Mouse (Mus musculus) lung, adult 2 months (tissue): ENCODE results near the gene Cenpo. TPM values are rescaled to one million over a fixed set of nuclear protein-coding genes. Genes with fewer than 3 reads are reported as not detected.

ENCODE experiments used
- DNase-seq: peaks from one replicate; pipeline ENCODE4 v3.0.0; 2022
- H3K4me1 ChIP-seq: fragments of 200-500 bp; 2 replicates; pipeline ENCODE4 v1.6.1; 2011; ENCODE audit warnings: low read length; ENCODE audit not compliant: control insufficient read depth, insufficient read depth
- H3K4me3 ChIP-seq: fragments of 200-500 bp; replicated peaks from 2 replicates; pipeline ENCODE3; 2011; ENCODE audit warnings: low read depth, mild to moderate bottlenecking, control low read depth, low read length; ENCODE audit errors: extremely low read depth
- CTCF ChIP-seq: fragments of 200-500 bp; IDR thresholded peaks from 2 replicates; pipeline ENCODE4 v1.5.1; 2011; ENCODE audit warnings: mild to moderate bottlenecking, low read length, control low read depth; ENCODE audit not compliant: insufficient read depth
- POLR2A ChIP-seq: fragments of 200-500 bp; IDR thresholded peaks from 2 replicates; pipeline ENCODE4 v1.6.1; 2011; ENCODE audit warnings: low read depth, mild to moderate bottlenecking, control low read depth, low read length, borderline replicate concordance; ENCODE audit errors: extremely low read depth
- WGBS: fragments of 180-500 bp; shearing (Covaris S2); methylation state at CpG from one replicate; pipeline ENCODE4 v1.1.7; 2018; 5-methylcytosine and 5-hydroxymethylcytosine counted together
- polyA plus RNA-seq: library from polyadenylated mRNA; depleted of rRNA; stranded (reverse); fragments of >200 nt; gene quantifications from 2 replicates; pipeline ENCODE4 v1.2.3, GENCODE M21; 2012

Gene Cenpo
- polyA plus RNA-seq, 1 experiment = 9.7 TPM

GRCm38 (mm10) chr12:4173108-4173790 lies 60.8 kb downstream of the Cenpo start:
- 76% methylated on average over 15 of the region's 15 CpGs for WGBS
- no peak for DNase-seq
- H3K4me1 ChIP-seq = no peaks in the 10 kb centered on the region
- no peak overlapping the region for H3K4me3 ChIP-seq
- TF ChIP-seq POLR2A (no peak), CTCF (no peak)

DNA sequence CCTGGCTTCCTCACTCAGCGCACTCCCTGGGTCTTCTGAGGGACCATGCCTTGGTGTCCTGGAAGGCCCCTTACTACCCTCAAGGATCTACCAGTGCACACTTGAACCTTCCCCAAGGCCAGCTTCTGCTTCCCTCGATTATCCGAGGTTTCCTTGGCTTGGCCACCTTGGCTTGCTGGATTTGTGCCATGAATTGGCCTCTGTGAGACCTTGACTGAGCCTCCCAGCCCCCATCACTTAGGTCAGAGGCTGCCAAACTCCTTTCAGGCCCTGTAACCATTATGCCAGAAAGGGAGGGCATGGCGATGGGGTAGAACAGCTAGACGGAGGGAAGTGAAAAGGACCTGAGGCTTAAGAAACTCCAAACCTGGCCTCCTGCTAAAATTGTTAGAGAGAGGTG lies 64.5 kb downstream of the Cenpo start:
- no peak for TF ChIP-seq POLR2A
- no peak for TF ChIP-seq CTCF
- no peak overlapping the region for H3K4me3 ChIP-seq
- DNase-seq = no peak
- no peaks in the 10 kb centered on the region for H3K4me1 ChIP-seq
- WGBS = 73% methylated on average over 5 of the region's 5 CpGs

DNA sequence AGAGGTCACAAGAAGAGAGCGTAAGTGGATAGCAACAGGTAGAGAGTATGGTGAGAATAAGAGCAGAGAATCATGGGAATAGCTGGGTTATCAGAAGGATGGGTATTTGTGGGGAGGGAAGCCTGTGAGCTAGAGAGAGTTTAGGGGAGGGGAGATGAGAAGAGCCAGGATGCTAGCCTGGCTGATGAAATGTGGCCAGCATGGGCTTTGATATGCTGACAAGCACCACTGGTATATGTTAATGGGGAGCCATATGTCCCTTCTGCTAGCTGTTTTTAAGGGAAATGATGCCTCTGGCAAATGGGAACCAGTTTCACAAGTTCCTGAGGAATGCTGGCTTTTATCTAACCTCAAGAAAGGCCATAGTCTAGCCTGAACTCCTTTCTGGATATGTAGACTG lies 65.0 kb downstream of the Cenpo start:
- TF ChIP-seq CTCF (no peak), POLR2A (no peak)
- no peak overlapping the region for H3K4me3 ChIP-seq
- no peaks in the 10 kb centered on the region for H3K4me1 ChIP-seq
- no peak for DNase-seq
- WGBS = 92% methylated on average over 1 of the region's 1 CpGs

DNA sequence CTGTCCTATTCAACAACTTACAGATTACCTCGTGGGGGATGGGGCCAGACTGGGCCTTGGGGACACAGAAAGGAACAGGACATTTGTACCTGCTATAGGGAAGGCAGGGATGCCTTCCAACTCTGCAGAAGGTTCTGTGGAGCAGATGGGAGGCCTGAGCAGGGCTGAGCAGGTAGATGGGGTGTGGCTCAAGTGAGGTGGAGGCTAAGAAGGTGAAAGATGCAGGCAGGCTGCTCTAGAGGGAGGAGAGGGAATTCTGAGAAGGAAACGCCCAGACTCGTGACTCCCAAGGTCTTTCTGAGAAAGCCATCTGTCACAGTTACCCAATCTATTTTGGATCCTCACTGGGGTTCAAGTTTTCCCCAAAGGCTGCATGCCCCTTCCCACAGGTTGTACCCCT lies 67.1 kb downstream of the Cenpo start:
- no peak for DNase-seq
- Histone ChIP-seq H3K4me1 (no peaks in the 10 kb centered on the region), H3K4me3 (no peak overlapping the region)
- 79% methylated on average over 3 of the region's 3 CpGs for WGBS
- TF ChIP-seq POLR2A (no peak), CTCF (no peak)

DNA sequence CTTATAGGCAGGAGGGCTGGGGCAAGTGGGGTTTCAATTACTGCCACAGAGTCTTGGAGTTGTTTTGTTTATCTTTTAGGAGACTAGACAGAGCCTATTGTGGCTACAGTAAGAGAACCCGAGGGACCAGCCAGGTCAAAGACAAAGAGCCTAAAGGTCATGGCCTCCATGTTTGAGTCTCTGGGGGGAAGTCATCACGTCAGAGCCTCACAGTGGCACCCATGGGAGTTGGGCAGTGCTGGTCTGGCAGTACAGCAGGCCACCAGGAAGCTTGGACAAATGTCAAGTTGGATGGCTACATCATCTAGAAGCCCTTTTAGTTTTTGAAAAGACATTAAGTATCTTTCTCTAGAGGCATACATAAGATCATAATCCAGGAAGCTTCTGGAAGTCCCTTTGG lies 71.2 kb downstream of the Cenpo start:
- Histone ChIP-seq H3K4me3 (no peak overlapping the region), H3K4me1 (no peaks in the 10 kb centered on the region; the same call in 1 of the 2 replicates)
- whole genome bisulfite sequencing = 27% methylated on average over 2 of the region's 2 CpGs
- no peak for TF ChIP-seq POLR2A
- no peak for TF ChIP-seq CTCF
- no peak for DNase-seq

DNA sequence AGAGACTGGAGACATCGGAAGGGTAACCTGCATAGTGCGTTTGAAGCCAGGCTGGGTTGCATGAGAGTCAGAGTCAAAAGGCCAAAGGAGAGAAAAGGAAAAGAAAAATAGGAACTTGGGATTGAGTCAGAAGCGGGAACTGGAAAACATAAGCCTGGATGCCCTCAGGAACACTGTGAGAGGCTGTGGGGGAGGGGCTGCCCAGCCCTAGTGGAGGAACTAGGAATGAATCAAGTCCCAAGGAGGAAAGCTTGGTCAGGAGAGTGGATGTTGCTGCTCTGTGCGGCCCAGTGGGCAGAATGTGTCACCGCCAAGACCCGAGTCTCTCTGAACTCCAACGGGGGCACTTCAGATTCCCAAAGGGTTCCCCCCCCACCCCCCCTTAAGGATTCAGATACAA lies 73.8 kb downstream of the Cenpo start:
- 80% methylated on average over 7 of the region's 7 CpGs for WGBS
- DNase-seq = no peak
- Histone ChIP-seq H3K4me1 (no peaks in the 10 kb centered on the region; the same call in 1 of the 2 replicates), H3K4me3 (no peak overlapping the region)
- TF ChIP-seq POLR2A = no peak
- no peak for TF ChIP-seq CTCF

DNA sequence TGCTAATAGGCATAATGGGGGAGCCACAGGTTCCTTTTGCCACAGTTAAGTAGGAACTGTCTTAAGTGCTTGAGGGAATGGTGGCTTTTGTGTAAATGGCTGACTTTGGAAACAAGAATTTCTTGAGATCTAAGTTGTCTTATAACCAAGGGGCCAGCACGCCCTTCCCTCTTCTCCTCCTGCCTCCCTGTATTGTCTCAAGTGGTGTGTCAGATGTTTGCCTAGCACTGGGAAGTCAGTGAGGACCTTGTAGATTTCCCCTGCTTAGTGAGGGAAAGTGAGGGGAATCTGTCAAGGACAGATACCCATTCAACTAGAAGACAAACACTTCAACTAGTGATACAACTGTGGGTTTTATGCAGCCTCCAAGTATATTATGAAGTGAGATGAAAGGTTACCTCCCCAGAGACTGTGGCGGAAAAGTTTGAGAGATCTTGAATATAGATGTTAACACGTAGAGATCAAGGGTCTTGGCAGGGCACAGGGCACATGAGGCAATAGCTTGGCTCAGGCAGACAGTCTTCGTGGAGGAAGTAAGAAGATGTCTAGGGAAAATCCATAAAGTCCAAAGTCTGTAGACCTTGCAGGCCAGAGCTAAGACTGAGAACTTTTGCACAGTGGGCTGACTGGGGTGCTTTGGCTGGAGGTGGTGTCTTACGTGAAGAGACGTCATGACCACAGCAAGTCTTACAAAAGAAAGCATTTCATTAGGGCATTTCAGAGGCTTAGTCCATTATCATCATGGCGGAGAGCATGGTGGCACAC lies 75.0 kb downstream of the Cenpo start:
- no peak for TF ChIP-seq POLR2A
- TF ChIP-seq CTCF = no peak
- Histone ChIP-seq H3K4me1 (no peaks in the 10 kb centered on the region; the same call in 1 of the 2 replicates), H3K4me3 (no peak overlapping the region)
- 68% methylated on average over 7 of the region's 7 CpGs for WGBS
- no peak for DNase-seq

DNA sequence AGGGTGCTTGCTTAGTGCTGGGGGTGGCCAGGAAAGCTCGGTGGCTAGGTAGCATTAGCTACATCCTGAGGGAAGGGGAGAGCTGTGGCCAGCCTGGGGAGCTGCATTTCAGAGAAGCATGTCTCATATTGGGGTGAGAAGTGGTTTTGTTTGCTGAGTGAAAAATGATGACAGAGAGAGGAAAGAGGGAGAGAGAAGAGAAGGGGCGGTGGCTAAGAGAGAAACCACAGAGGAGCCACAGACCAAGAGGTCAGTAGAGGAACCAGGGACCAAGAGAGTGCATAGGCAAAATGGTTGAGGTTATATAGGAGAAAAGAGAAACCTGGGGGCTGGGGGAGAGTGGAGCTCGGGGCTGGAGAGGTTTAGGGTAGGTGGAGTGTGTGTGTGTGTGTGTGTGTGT lies 75.9 kb downstream of the Cenpo start:
- no peak overlapping the region for H3K4me3 ChIP-seq
- DNase-seq = no peak
- TF ChIP-seq POLR2A = no peak
- TF ChIP-seq CTCF = no peak
- no peaks in the 10 kb centered on the region; the same call in 1 of the 2 replicates for H3K4me1 ChIP-seq
- 74% methylated on average over 3 of the region's 3 CpGs for WGBS

- Histone ChIP-seq H3K4me1 (no peaks in the 10 kb centered on the region; the same call in 1 of the 2 replicates), H3K4me3 (no peak overlapping the region)
- TF ChIP-seq CTCF = no peak
- no peak for DNase-seq
- 59% methylated on average over 2 of the region's 2 CpGs for WGBS
Observed at GRCm38 (mm10) chr12:4157466-4157865, 76.6 kb downstream of the Cenpo start.

DNA sequence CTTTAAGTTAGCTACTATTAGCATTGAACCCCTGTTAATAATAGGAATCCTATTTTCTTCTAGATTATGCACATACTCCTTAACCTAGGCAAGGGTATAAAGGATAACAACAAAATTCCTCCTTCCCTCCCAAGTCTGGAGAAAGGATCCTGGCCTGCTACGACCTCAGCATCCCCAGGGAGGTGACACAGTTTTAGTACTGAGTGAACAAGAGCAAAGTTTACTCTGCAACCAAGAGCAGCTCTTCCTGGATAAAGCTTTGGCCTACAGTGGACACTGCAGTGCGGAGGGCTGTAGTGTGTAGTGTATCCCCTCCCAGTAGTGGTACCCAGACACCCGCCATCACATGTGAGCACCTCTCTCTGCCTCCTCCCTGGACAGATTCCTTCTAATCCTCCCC lies 82.1 kb downstream of the Cenpo start:
- WGBS = 94% methylated on average over 3 of the region's 3 CpGs
- DNase-seq = no peak
- Histone ChIP-seq H3K4me1 (no peaks in the 10 kb centered on the region), H3K4me3 (no peak overlapping the region)
- TF ChIP-seq POLR2A (no peak), CTCF (no peak)
